Mouse (Mus musculus): ENCODE results near the gene Msh5. TPM values are rescaled to one million over a fixed set of nuclear protein-coding genes. Genes with fewer than 3 reads are reported as not detected.
"Not testable (repeated sequence)": the region's sequence is repeated elsewhere in the genome, so short reads cannot be mapped to it uniquely, and the experiment has no call there.

Gene Msh5
- polyA plus RNA-seq, 1 experiment from 2014 or later = 4.1 TPM

DNA sequence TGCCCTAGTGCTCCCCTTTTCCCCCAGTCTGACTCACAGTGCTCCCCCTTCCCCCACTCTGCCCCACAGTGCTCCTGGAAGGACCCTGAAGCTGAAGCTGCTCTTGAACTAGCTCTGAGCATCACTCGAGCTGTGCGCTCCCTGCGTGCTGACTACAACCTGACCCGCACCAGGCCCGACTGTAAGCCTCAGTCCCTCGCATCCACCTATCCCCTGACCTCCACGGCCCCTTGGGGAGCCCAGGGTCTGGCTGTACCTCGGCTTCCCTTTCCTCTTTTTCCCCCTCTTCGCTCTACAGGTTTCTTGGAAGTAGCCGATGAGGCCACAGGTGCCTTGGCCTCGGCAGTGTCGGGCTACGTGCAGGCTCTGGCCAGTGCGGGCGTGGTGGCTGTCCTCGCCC is 31.2 kb downstream of the Msh5 start:
- 0 out of 2 replicates have a peak, but pooled peaks cover 4% of the 10 kb centered on the region for H3K4me1 ChIP-seq
- no peak for ATAC-seq (ENCODE audit: low FRiP score, low read depth)
- no peak overlapping the region for H3K4me3 ChIP-seq
- no peak overlapping the region for H3K27ac ChIP-seq
- H3K27me3 ChIP-seq (replicated peaks) = no peaks in the 10 kb centered on the region
- 0 out of 2 replicates have a peak overlapping the region, but pooled peaks have one; percentile 35 for H3K9ac ChIP-seq
- no peaks in the 10 kb centered on the region for H3K9me3 ChIP-seq
- 94% methylated on average over 16 of the region's 16 CpGs for WGBS
- H3K36me3 ChIP-seq = peaks cover 73% of the 10 kb centered on the region
- no peak overlapping the region for H3K4me2 ChIP-seq (replicated peaks)

DNA sequence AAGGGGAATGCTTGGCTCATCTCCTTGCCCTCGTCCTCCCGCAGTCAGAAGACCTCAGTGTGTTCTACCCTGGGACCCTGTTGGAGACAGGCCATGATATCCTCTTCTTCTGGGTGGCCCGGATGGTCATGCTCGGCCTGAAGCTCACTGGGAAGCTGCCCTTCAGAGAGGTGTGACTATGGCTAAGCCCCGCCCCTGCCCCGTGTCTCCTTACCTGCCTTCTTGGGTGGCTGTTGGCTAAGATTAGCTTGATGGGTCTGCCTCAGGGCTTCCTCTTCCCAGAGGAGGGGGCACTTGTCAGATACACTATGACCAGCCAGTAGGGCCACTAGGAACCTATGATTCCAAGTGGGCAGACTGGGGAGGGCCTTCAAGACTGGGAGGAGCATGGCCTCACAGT is 33.3 kb downstream of the Msh5 start:
- Histone ChIP-seq H3K4me3 (no peak overlapping the region), H3K9me3 (no peaks in the 10 kb centered on the region), H3K4me2 (replicated peaks) (no peak overlapping the region), H3K27ac (no peak overlapping the region), H3K9ac (no peak overlapping the region), H3K4me1 (0 out of 2 replicates have a peak, but pooled peaks cover 4% of the 10 kb centered on the region), H3K27me3 (replicated peaks) (no peaks in the 10 kb centered on the region), H3K36me3 (peaks cover 93% of the 10 kb centered on the region)
- 85% methylated on average over 6 of the region's 6 CpGs for WGBS
- ATAC-seq (ENCODE audit: low FRiP score, low read depth) = no peak

DNA sequence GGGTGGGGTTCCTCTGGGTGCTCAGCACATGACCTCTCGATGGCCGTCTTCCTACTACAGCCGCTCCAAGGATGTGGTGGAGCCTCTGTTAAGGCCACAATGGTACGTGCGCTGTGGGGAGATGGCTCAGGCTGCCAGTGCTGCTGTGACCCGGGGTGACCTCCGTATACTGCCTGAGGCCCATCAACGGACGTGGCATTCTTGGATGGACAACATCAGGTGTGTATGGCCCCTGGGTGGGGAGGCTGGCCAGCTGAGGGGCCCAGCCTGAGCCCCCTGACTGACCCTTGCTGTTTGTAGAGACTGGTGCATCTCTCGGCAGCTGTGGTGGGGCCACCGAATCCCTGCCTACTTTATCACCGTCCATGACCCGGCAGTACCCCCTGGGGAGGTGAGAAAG is 34.1 kb downstream of the Msh5 start:
- Histone ChIP-seq H3K4me2 (replicated peaks) (no peak overlapping the region), H3K9me3 (no peaks in the 10 kb centered on the region), H3K27ac (no peak overlapping the region), H3K36me3 (peaks cover 98% of the 10 kb centered on the region), H3K4me3 (no peak overlapping the region), H3K27me3 (replicated peaks) (no peaks in the 10 kb centered on the region), H3K4me1 (0 out of 2 replicates have a peak, but pooled peaks cover 4% of the 10 kb centered on the region), H3K9ac (no peak overlapping the region; the same call in 1 of the 2 replicates)
- no peak for ATAC-seq (ENCODE audit: low FRiP score, low read depth)
- 83% methylated on average over 13 of the region's 13 CpGs for WGBS

DNA sequence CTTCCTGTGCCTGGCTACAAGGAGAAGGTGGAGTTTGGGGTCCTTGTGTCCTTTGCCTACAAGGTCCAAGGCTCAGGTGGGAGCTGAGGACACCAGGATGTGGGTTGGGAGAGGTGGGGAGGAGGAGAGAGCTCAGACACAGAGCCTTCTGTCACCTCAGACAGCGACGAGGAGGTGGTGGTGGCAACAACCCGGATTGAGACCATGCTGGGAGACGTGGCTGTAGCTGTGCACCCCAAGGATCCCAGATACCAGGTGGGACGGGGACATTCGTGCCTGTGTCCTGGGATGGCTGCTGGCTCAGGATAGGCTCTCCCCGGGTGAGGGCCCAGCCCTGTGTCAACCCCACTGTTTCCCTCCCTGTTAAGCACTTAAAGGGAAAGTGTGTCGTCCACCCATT is 35.1 kb downstream of the Msh5 start:
- ATAC-seq (ENCODE audit: low FRiP score, low read depth) = no peak
- Histone ChIP-seq H3K4me2 (replicated peaks) (no peak overlapping the region), H3K9me3 (no peaks in the 10 kb centered on the region), H3K4me3 (no peak overlapping the region), H3K27ac (no peak overlapping the region), H3K4me1 (0 out of 2 replicates have a peak, but pooled peaks cover 3% of the 10 kb centered on the region), H3K36me3 (peaks cover 99% of the 10 kb centered on the region), H3K27me3 (replicated peaks) (no peaks in the 10 kb centered on the region), H3K9ac (no peak overlapping the region)
- WGBS = 93% methylated on average over 8 of the region's 8 CpGs

DNA sequence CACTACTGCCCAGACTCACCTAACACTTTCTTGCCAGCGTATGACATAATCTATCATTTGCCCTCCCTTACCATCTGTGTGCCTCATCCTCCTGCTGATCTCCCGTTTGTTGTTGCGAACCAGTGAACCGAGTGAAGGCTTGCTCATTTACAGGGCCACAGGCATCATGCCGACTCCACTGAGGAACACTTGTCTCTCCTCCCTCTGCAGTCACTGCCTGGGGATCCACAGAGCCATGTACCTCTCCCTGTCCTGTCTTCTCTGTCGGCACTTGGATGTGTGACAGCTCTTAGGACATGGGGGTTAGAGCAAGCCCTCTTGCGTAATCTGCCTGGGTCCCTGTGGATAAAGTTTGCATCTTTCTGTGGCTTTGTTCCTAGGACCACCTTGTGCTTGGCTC is 37.0 kb downstream of the Msh5 start:
- Histone ChIP-seq H3K9me3 (no peaks in the 10 kb centered on the region), H3K27me3 (replicated peaks) (no peaks in the 10 kb centered on the region), H3K27ac (no peak overlapping the region), H3K4me1 (no peaks in the 10 kb centered on the region), H3K9ac (0 out of 2 replicates have a peak overlapping the region, but pooled peaks have one; percentile 8), H3K4me3 (no peak overlapping the region), H3K36me3 (peaks cover 97% of the 10 kb centered on the region), H3K4me2 (replicated peaks) (no peak overlapping the region)
- 88% methylated on average over 7 of the region's 7 CpGs for WGBS
- ATAC-seq (ENCODE audit: low FRiP score, low read depth) = no peak

DNA sequence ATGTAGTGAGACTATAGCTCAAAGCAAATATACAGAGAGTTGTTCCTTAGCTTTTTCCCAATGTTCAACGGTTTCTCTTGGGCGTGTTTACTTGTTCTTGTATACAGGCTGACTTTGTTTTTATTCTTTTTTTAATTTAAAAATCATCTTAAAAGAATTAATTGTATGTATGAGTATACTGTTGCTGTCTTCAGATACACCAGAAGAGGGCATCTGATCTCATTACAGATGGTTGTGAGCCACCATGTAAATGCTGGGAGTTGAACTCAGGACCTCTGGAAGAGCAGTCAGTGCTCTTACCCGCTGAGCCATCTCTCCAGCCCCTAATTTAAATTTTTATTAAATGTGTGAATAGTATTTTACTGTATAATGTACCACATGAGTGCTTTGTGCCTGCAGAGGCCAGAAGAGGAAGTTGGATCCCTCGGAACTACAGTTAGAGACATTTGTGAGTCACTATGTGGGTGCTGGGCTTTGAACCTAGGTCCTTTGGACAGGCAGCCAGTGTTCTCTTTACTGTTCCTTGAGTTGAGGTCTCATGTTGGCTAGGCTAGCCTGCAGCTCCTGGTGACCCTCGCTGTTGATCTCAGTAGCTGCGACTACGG is 39.1 kb downstream of the Msh5 start:
- WGBS = 95% methylated on average over 7 of the region's 7 CpGs
- no peak overlapping the region for H3K4me3 ChIP-seq
- H3K27me3 ChIP-seq (replicated peaks) = no peaks in the 10 kb centered on the region
- no peaks in the 10 kb centered on the region for H3K9me3 ChIP-seq
- ATAC-seq (ENCODE audit: low FRiP score, low read depth) = no peak
- no peak overlapping the region for H3K4me2 ChIP-seq (replicated peaks)
- no peak overlapping the region for H3K27ac ChIP-seq
- H3K4me1 ChIP-seq = peaks cover 10% of the 10 kb centered on the region
- H3K36me3 ChIP-seq = peaks cover 83% of the 10 kb centered on the region
- H3K9ac ChIP-seq = no peak overlapping the region

DNA sequence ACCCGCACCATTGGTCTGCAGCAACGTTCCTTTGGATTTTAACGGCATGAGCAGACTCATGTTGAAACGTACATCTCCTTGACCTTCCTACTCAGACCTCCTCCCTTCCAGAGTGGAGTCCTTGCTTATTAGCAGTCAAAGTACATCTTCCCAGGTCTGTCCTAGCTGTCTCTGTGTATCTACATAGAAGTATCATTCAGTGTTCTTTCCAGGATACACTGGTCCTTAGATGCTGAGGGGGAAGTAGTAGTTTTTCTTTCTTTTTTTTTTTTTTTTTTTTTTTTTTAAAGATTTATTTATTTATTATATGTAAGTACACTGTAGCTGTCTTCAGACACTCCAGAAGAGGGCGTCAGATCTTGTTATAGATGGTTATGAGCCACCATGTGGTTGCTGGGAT is 40.6 kb downstream of the Msh5 start:
- not testable (repeated sequence) for H3K9ac ChIP-seq; H3K4me3 ChIP-seq; H3K9me3 ChIP-seq; ATAC-seq (ENCODE audit: low FRiP score, low read depth); H3K27me3 ChIP-seq (replicated peaks); H3K27ac ChIP-seq; H3K4me2 ChIP-seq (replicated peaks)
- WGBS = 93% methylated on average over 4 of the region's 5 CpGs
- Histone ChIP-seq H3K4me1 (peaks cover 22% of the 10 kb centered on the region), H3K36me3 (peaks cover 67% of the 10 kb centered on the region)

DNA sequence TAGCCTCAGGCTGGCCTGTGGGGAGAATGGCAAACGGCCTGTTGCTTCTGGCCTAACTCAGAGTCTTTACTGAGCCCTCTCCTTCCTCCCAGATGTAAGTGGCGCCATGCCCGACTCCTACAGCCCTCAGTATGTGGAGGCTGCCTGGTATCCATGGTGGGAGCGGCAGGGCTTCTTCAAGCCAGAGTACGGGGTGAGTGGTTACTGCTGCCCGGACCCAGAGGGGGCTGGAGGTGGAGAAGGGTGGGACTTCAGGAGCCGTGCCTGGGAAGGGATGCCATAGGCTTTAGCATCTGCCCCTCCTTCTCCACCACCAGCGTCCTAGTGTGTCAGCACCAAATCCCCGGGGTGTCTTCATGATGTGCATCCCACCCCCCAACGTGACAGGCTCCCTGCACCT is 41.4 kb downstream of the Msh5 start:
- Histone ChIP-seq H3K4me3 (no peak overlapping the region), H3K27me3 (replicated peaks) (no peaks in the 10 kb centered on the region), H3K4me2 (replicated peaks) (no peak overlapping the region), H3K9ac (no peak overlapping the region), H3K4me1 (peaks cover 22% of the 10 kb centered on the region), H3K9me3 (no peaks in the 10 kb centered on the region), H3K27ac (no peak overlapping the region), H3K36me3 (peaks cover 59% of the 10 kb centered on the region)
- ATAC-seq (ENCODE audit: low FRiP score, low read depth) = no peak
- WGBS = 91% methylated on average over 10 of the region's 10 CpGs

DNA sequence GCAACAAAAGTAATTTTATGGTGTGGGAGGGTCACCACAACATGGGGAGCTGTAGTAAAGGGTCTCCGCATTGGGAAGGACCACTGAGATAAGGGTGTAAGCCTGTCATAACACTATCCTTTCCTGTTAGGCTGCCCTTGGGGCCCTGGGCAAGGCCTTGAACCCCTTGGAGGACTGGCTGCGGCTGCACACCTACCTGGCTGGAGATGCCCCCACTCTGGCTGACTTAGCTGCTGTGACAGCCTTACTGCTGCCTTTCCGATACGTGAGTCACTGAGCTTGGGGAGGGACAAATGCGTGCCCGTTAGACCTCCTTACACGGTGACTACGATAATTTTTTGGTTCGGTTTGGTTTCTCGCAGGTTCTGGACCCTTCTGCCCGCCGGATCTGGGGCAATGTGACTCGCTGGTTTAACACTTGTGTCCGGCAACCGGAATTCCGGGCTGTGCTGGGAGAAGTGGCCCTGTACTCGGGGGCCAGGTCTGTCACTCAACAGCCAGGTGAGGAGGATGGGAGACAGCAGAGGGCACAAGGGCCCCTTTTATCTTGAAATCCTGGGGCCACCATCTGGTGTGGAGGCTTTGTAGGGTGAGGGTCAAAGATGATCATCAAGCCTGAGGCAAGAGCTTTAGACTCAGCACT is 42.3 kb downstream of the Msh5 start:
- H3K27ac ChIP-seq = no peak overlapping the region
- H3K27me3 ChIP-seq (replicated peaks) = no peaks in the 10 kb centered on the region
- H3K9me3 ChIP-seq = no peaks in the 10 kb centered on the region
- no peak for ATAC-seq (ENCODE audit: low FRiP score, low read depth)
- no peak overlapping the region for H3K4me2 ChIP-seq (replicated peaks)
- H3K9ac ChIP-seq = no peak overlapping the region
- H3K36me3 ChIP-seq = peaks cover 50% of the 10 kb centered on the region
- peaks cover 29% of the 10 kb centered on the region for H3K4me1 ChIP-seq
- H3K4me3 ChIP-seq = no peak overlapping the region
- WGBS = 97% methylated on average over 17 of the region's 17 CpGs

DNA sequence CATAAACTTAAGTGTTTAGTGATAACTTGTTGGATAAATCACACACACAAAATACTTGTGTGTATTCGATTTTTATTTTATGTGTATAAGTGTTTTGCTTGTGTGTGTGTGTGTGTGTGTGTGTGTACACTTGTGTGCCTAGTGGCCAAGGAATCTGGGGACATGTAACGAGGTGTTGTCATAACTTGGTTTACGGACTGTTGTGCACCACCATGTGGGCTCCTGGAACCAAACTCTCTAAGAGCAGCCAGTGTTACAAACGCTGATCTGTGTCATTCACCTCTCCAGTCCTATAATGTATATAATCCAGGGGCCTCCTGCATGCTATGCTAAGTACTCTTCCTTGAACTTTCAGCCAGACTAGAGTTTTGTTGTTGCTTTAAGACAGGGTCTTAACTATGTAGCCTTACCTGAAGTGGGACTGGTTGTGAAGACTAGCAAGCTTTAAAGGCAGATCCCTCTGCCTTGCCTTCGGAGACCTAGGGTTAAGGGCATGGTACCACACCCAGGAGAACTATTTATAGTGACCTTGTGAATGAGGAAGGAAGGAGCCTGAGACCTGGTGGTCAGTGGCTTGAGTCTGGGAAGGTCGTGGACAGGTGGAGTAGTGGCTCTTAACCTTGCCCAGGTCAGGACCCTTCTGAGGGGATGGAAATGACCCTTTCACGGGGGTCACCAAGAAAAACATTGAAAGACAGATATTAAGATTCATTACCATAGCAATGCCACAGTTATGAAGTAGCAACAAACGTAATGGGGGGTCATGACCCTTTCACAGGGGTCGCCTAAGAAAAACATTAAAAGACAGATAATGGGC is 43.3 kb downstream of the Msh5 start:
- no peak overlapping the region for H3K4me3 ChIP-seq
- ATAC-seq (ENCODE audit: low FRiP score, low read depth) = no peak
- no peaks in the 10 kb centered on the region for H3K27me3 ChIP-seq (replicated peaks)
- no peak overlapping the region for H3K27ac ChIP-seq
- peak overlapping the region; percentile 97 for H3K4me2 ChIP-seq (replicated peaks)
- H3K9me3 ChIP-seq = no peaks in the 10 kb centered on the region
- H3K36me3 ChIP-seq = peaks cover 45% of the 10 kb centered on the region
- WGBS = 74% methylated on average over 9 of the region's 9 CpGs
- no peak overlapping the region; the same call in 1 of the 2 replicates for H3K9ac ChIP-seq
- peaks cover 29% of the 10 kb centered on the region for H3K4me1 ChIP-seq

DNA sequence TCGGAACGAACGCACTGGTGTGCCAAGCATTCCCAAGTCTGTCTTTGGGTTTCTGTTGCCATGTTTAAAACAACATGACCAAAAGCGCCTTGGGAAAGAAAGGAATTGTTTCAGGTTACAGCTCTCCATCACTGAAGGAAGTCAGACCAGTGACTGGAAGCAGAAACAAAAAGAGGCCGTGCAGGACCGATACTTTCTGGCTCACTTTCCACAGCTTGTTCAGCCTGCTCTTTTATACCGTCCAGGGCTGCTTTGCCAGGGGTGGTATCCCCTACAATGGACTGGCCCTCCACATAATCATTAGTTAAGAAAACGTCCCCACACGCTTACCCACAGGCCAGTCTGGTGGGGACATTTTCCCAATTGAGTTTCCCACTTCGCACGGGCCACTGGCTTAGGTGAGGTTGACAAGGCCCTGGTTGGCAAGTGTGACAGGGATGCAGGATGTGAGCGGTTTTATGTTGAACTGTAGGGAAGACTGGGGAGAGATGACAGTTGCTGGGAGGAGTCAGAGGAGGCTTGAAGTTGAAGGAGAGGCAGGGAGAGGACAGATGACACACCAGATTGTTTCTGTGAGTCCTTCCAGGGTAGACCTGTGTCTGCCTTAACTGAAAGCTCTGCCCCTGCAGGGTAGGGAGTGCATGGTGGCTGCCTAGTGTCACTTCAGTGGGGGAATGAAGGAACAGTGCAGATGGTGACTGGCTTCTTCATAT is 44.2 kb downstream of the Msh5 start:
- Histone ChIP-seq H3K9ac (peak overlapping the region; percentile 96), H3K4me2 (replicated peaks) (peak overlapping the region; percentile 97), H3K27me3 (replicated peaks) (no peaks in the 10 kb centered on the region), H3K4me1 (peaks cover 29% of the 10 kb centered on the region), H3K36me3 (peaks cover 42% of the 10 kb centered on the region), H3K4me3 (peak overlapping the region; percentile 95), H3K27ac (no peak overlapping the region), H3K9me3 (no peaks in the 10 kb centered on the region)
- no peak for ATAC-seq (ENCODE audit: low FRiP score, low read depth)
- WGBS = 11% methylated on average over 12 of the region's 12 CpGs

All from neural tube, embryonic 12.5 days (tissue).